Mouse (Mus musculus) G1E-ER4 (cell line): ENCODE measurements around the gene Gdi2. TPM values are rescaled to one million over a fixed set of nuclear protein-coding genes. Genes with fewer than 3 reads are reported as not detected.

Source experiments
- GATA1 ChIP-seq: IDR thresholded peaks from one replicate; pipeline ENCODE4 v1.8.0; 2012; ENCODE audit warnings: low read length, inconsistent platforms
- polyA plus RNA-seq: library from polyadenylated mRNA; stranded (reverse); fragments of >175 nt; gene quantifications from 2 replicates; pipeline ENCODE4 v1.2.3, GENCODE M21; 2012

The Gdi2 gene
- polyA plus RNA-seq, 1 experiment = 475 TPM

DNA sequence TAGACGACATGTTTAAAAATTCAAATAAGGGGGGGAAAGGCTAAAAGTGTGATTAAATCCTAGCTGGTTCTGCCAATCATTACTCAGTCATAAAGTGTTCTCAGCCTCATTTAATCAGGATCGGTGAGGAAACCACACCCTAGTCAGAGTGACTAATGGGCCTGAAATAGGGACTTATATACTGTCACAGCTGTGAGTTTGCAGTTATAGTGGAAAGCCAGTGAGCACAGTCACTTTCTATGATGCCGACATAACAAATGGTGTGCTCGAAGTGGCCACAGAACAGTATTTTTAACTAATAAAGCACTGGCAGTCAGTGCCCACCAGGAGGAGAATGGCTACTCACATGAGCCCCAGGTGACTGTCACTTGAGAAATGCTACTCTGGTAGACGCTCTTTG is 7.1 kb downstream of the Gdi2 start:
- no peak for TF ChIP-seq GATA1

DNA sequence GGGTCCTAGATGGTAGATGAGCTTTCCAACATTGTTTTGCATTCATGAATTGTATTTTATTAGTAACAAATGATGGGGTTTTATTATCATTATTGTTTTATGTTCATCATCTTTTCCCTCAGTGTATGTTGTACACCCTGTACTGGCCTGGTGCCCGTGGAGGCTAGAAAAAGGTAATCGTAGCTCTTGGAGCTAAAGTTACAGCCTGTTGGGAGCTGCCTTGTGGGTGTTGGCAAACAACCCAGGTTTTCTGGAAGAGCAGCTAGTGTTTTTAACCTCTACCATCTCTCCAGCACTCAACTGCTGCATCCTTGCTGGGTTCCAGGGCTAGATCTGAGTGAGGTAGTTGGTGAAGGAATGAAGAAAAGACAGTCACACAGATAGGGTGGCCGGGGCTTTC is 9.5 kb downstream of the Gdi2 start:
- TF ChIP-seq GATA1 = no peak

DNA sequence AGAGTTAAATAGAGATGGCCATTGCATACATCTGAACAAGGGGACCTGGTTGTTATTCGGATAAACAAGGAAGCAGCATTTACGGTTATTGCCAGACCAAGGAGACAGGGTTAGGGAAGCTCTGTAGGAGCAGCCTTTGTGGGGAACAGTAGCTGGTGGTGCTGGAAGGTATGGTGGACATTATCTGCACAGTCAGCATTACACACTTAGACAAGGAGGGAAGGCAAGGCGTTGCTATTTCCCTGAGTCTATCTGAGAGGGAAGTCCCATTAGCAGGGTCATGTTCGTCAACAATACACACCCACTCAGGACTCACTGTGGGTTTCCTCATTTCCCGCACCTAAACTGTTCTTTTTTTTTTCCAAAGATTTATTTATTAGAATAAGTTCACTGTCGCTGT is 10.0 kb downstream of the Gdi2 start:
- TF ChIP-seq GATA1 = no peak

DNA sequence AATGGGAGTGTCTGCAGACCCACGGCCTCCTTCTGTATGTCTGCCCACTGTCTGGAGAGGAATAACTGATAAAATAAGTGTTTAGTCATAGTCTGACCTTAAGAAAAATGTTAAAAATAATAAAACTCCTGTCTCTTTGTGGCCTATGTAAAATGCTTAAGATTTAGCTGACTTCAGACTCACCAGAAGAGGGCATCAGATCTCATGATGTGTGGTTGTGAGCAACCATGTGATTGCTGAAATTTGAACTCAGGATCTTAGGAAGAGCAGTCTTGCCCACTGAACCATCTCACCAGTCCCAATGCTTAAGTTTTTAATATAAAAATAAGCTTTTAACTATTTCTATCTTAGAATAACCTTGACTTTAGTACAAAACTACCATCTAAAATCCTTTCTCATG is 25.3 kb downstream of the Gdi2 start:
- TF ChIP-seq GATA1 = no peak

DNA sequence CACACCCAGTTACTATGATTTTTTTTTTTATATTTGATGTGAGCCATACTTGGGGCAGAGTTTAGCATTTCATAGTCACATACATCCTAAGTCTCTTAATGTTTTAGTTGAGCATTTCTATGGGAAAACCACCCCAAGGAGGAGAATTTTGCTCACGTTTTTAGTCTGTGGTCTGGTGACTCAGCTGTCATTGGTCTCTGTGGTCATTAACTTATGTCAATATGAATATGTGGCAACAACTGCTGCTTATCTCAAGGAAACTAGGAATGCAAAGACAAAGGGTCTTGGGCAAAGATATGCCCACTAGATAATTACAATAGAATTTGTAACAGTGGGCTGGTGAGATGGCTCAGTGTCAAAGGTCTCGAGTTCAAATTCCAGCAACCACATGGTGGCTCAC is 26.1 kb downstream of the Gdi2 start:
- no peak for TF ChIP-seq GATA1

DNA sequence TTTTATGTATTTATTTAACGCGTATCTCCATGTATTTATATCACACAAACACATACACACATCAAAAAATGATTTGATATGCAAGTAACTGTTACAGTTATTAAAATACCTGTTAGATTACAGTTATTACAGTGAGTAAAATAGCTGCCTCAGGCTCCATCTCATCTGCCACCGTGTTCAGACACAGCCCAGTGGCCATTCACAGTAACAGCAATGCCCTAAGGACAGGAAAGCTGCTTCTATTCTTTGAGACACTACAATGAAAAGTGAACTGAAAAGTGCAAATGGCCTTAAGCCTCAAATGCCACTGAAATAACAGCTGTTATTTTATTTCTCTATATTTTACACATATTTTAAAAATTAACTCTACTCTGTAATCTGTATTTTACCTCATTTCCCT is 52.9 kb downstream of the Gdi2 start:
- TF ChIP-seq GATA1 = no peak

DNA sequence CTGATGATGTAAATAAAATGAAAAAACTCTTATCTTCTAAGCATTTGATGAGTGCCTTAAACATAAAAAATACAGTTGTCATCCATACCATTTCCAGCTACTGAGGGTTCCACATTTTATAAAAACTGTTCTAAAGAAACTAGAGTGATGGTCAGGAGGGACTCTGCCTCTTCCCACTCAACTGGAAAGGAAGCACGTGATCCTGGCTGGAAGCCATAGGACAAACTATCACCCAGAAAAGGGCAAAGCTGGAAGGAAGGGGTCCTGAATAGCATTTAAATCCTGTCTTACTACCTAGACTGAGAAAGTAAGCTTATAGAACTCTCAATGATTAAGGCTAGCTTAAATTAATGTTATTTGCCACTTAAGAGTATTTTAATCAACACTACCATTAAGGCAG is 56.4 kb downstream of the Gdi2 start:
- no peak for TF ChIP-seq GATA1

DNA sequence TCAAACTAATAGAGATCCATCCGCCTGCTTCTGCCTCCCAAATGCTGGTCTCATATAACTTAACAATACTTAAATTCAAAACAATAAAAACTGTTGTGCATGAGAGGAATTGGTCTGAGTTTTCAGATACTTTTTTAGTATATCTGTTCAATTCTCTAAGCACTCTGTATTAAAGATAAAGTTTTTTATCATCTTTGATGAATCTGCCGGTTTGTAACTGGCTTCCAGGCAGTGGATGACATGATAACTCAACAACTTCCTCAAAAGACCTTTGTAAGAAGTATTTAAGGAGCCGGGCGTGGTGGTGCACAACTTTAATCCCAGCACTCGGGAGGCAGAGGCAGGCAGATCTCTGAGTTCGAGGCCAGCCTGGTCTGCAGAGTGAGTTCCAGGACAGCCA is 58.4 kb downstream of the Gdi2 start:
- TF ChIP-seq GATA1 = no peak

DNA sequence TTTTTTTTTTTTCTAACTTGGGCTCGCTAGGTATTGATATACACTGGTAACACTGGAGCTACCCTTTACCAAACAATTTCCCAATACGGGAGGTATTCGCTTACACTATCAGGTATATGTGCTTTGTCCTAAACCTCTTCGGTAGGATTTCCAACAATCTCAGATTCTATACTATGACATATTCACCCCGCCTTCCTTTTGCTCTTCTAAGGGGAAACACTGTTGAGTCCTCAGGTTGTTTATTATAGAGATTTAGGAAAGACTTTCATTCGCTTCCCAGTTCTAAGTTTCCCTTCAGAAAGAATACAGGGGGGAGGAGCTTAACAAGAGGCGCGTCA is 71.9 kb downstream of the Gdi2 start:
- TF ChIP-seq GATA1 = no peak

DNA sequence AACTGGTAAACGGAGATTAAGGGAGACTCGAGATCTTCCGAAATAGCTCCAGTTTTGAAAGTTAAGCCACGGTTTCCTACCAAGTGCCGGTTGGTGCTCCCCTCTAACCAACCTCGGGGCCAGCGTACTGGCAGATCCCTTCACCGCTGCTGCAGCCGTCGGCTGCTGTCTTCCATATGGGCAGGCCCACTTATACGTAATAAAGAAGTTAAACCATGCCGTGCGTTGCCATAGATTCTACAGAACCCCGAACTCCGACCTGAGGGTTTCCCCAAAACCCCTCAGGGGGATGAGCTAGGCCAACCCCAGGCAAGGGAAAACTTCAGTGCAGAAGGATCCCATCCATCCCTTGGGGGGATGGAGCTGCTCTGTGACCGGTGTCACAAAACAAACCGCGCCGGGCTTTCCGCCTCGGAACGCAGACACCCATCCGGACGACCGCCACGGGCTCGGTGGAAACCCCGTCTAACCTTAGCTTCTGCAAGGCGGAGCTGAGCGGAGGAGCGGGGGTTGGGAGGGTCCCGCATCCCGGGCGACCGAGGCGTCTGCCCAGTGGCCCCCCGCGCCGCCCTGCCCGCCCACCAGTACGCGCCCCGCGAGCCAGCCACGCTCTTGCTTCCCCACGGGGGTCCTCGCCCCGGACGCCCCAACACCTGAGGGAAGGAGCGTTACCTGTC is 72.4 kb downstream of the Gdi2 start:
- TF ChIP-seq GATA1 = no peak

DNA sequence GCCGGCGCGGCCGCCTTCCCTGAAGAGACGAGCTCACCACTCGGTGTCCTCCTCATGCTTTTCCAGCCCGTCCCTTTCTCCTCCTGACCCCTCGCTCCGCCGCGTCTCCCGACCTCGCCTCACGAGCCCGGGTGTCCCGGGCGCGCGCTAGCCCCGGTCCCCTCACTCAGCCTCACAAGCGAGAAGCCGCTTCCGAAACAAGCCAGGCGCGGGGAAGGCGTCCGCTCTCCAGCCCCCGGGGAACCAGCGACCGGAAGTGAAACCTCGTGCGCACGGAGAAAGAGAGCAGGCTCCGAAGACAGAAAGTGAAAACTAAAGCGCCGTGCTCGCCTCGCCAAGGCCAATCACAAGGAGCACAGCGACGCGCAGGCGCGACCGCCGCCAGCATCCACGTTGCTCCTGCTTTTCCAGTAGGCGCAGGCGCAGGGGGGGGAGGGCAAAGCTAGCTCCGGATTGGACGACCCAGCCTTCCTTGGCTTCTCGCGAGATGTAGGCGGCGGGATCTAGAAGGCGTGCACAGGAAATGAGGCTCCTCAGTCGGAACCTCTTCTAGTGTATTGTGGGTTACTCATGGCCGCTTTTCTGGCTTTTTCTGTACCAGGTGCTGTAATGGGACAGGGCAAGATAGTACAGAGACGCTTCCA is 73.1 kb downstream of the Gdi2 start, which contains the start of gene Fam208b:
Gene Fam208b (minus strand): TSS at position 314 of the 644 bp plus-strand sequence.
- TF ChIP-seq GATA1 = no peak

Other genes with a start within 250 kb of the Gdi2 start
- gene Fam208b, start 73.0 kb downstream of the Gdi2 start, polyA plus RNA-seq = 5.4 and 9.0 TPM in 2 replicates
- not detected in 2 replicates for gene Asb13, start 96.0 kb downstream of the Gdi2 start, polyA plus RNA-seq